Mouse (Mus musculus) embryonic fibroblast, embryonic 13.5 days (primary cell): ENCODE results near the gene Il9.

Experiments used
- CTCF ChIP-seq: IDR thresholded peaks from 2 replicates; pipeline ENCODE4 v1.5.1; 2011; ENCODE audit warnings: mild to moderate bottlenecking, control low read depth, low read length, moderate library complexity, borderline replicate concordance; ENCODE audit not compliant: insufficient read depth
- POLR2A ChIP-seq: IDR thresholded peaks from 2 replicates; pipeline ENCODE4 v1.6.1; 2011; ENCODE audit warnings: low read depth, mild to moderate bottlenecking, control low read depth, low read length, moderate library complexity

DNA sequence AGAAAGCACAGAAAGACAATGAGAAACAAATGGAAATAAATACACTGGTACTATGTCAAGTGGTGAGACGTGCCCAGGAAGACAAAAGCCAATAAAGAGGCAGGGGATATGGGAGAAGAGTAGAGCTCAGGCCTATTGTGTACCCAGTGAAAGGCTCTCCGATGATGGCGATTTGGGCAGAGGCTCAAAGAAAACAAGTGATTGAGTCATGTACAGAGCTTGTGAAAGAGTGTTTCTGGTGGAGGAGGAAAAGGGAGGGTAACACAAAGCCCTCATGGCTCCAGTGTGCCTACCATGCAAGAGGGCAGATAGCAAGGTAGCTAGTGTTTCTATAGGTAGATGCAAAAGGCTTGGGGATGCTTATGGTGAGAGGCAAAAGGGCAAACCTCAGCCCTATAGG is 12.4 kb upstream of the Il9 start:
- TF ChIP-seq CTCF (no peak), POLR2A (no peak)
